Mouse (Mus musculus) heart, postnatal 0 days (tissue): ENCODE measurements at regions not wholly inside any gene's neighbourhood (a gene's known extent, or its start where the extent isn't known, plus 50 kb on each side); places are given as distances from the start of the nearest gene placed in this dataset.

ENCODE experiments used
- ATAC-seq: fragments of 200-750 bp; cut with Nextera tagmentation; 2 replicates; pipeline ENCODE4 v1.8.0; 2017; ENCODE audit warnings: low read depth, moderate number of reproducible peaks, moderate library complexity; ENCODE audit not compliant: insufficient read depth
- DNase-seq: peaks from one replicate; pipeline ENCODE4 v3.0.0-alpha.2; 2016; ENCODE audit warnings: low spot score
- H3K27ac ChIP-seq: fragments of 300-500 bp; sonication (generic); 2 replicates; pipeline ENCODE4 v1.5.1; 2014; ENCODE audit warnings: low read depth, mild to moderate bottlenecking
- H3K27me3 ChIP-seq: fragments of 300-500 bp; sonication (generic); 2 replicates; pipeline ENCODE4 v1.6.1; 2014; ENCODE audit warnings: low read length, mixed read lengths; ENCODE audit not compliant: control insufficient read depth, insufficient read depth
- H3K36me3 ChIP-seq: fragments of 300-500 bp; sonication (generic); replicated peaks from 2 replicates; pipeline ENCODE4 v1.6.1; 2014; ENCODE audit warnings: low read length, mixed read lengths; ENCODE audit not compliant: control insufficient read depth, insufficient read depth
- H3K4me1 ChIP-seq: fragments of 300-500 bp; sonication (generic); 2 replicates; pipeline ENCODE4 v1.6.1; 2014; ENCODE audit warnings: antibody characterized with exemption; ENCODE audit not compliant: control insufficient read depth, insufficient read depth
- H3K4me2 ChIP-seq: fragments of 300-500 bp; sonication (generic); 2 replicates; pipeline ENCODE4 v1.6.1; 2014; ENCODE audit warnings: low read depth, mild to moderate bottlenecking, low read length, moderate library complexity
- H3K4me3 ChIP-seq: fragments of 300-500 bp; sonication (generic); 2 replicates; pipeline ENCODE4 v1.5.1; 2014; ENCODE audit warnings: low read depth, low read length
- H3K9ac ChIP-seq: fragments of 300-500 bp; sonication (generic); replicated peaks from 2 replicates; pipeline ENCODE4 v1.6.1; 2014; ENCODE audit warnings: low read depth, low read length, mixed read lengths
- H3K9me3 ChIP-seq: fragments of 300-500 bp; sonication (generic); replicated peaks from 2 replicates; pipeline ENCODE4 v1.6.1; 2016; ENCODE audit warnings: low read length; ENCODE audit not compliant: control insufficient read depth
- CTCF ChIP-seq: IDR thresholded peaks from 2 replicates; pipeline ENCODE4 v1.5.1; 2016; ENCODE audit warnings: antibody characterized with exemption, control low read depth, low read depth
- EP300 ChIP-seq: IDR thresholded peaks from 2 replicates; pipeline ENCODE4 v1.6.1; 2016; ENCODE audit warnings: antibody characterized with exemption, low read depth
- WGBS: fragments of 180-500 bp; shearing (Covaris S2); extraction: QIAGEN DNeasy Blood & Tissue Kit; methylation state at CpG from one replicate; pipeline ENCODE4 v1.1.7; 2014; 5-methylcytosine and 5-hydroxymethylcytosine counted together

DNA sequence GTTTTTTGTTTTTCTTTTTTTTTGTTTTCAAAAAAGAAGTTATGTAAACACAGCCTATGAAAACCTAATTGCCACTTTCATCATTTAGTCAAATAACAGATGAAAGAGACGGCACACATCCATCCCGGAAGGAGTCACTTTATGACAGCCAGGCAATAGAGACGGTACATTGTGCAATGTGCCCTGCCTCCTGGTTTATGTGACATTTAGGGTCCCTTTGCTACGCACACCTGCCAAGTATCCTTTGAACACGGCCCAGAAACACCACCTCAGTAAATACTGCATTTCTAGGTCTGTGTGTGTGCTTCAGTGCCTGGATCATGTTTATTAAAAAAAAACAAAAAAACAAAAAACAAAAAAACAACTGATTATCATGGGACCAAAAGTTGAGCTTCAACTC lies 104.6 kb downstream of the Ets2 start:
- no peaks in the 10 kb centered on the region for H3K36me3 ChIP-seq
- H3K9me3 ChIP-seq = no peaks in the 10 kb centered on the region
- no peak overlapping the region for H3K4me3 ChIP-seq
- TF ChIP-seq CTCF = no peak
- TF ChIP-seq EP300 = no peak
- H3K4me2 ChIP-seq = no peak overlapping the region
- H3K27ac ChIP-seq = no peak overlapping the region
- no peak overlapping the region for H3K9ac ChIP-seq
- 88% methylated on average over 5 of the region's 5 CpGs for WGBS
- ATAC-seq = no peak
- H3K4me1 ChIP-seq = no peaks in the 10 kb centered on the region
- H3K27me3 ChIP-seq = no peaks in the 10 kb centered on the region
- no peak for DNase-seq

DNA sequence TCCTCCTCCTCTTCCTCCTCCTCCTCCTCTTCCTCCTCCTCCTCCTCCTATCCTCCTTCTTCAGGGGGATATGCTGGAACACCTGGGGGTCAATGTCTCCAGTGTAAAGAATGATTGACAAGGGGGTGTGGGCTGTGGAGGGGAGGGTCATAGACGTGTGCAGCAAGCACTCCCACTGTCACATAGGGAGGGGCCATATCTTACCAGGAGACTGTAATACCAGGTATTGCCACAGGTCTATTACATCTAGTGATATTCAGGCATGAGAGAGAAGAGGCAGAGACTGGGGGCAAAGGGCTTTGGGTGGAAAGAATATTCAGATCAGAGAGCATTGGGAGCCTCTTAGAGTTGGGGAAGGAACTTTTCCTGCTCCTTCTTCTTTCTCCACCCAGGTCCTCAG lies 102.3 kb downstream of the Ets2 start:
- no peak for DNase-seq
- Histone ChIP-seq H3K4me1 (0 out of 2 replicates have a peak, but pooled peaks cover 8% of the 10 kb centered on the region), H3K9ac (no peak overlapping the region), H3K27ac (no peak overlapping the region), H3K9me3 (no peaks in the 10 kb centered on the region), H3K4me2 (no peak overlapping the region), H3K27me3 (no peaks in the 10 kb centered on the region), H3K36me3 (no peaks in the 10 kb centered on the region), H3K4me3 (no peak overlapping the region)
- ATAC-seq = no peak
- TF ChIP-seq CTCF = no peak
- no peak for TF ChIP-seq EP300
- WGBS = 27% methylated on average over 1 of the region's 1 CpGs

DNA sequence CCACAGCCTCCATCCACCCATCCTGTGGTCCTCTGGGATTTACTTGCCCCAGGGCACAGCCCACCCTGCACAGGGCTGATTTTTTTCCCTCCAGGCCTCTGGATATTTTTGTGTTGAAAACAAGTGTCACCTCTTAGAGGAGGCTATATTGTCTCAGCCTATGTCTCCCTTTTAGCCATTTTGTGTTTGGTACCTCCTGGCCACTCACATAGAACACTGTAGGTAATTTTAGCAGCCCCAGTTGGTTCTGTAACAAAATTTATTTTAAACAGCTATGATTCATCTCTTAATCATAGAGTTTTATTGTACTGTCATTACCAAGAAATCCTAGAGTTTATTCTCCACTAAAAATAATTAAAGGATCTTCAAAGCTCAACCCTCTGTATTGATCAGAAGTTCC lies 100.8 kb downstream of the Ets2 start:
- no peaks in the 10 kb centered on the region for H3K36me3 ChIP-seq
- TF ChIP-seq CTCF = no peak
- no peak for TF ChIP-seq EP300
- no peak for DNase-seq

DNA sequence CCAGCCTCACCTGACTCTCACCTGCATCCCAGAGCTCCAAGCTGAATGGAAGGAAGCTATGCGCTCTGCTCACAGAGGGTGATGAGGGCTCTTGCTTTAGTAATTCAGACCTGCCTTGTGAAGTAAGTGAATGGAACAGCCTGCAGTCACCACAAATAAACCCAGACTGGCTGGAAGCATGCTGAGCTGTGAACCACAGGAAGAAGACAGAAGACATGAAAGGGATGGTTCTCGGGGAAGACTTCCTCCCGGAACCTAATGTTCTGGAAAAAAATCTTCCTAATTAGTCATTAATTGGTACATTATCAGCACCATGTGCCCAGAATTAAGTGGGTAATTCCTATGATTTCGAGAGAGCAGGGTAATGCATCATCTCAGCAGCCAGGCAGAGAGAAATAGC lies 100.3 kb downstream of the Ets2 start:
- H3K9me3 ChIP-seq = no peaks in the 10 kb centered on the region
- no peaks in the 10 kb centered on the region for H3K36me3 ChIP-seq
- WGBS = 76% methylated on average over 4 of the region's 4 CpGs
- H3K27me3 ChIP-seq = no peaks in the 10 kb centered on the region
- TF ChIP-seq CTCF (no peak), EP300 (no peak)
- no peak overlapping the region for H3K4me3 ChIP-seq
- ATAC-seq = no peak
- H3K4me1 ChIP-seq = 0 out of 2 replicates have a peak, but pooled peaks cover 8% of the 10 kb centered on the region
- H3K9ac ChIP-seq = no peak overlapping the region
- no peak overlapping the region for H3K27ac ChIP-seq
- DNase-seq = no peak
- H3K4me2 ChIP-seq = no peak overlapping the region

More for the DNA sequence above, 100.8 kb downstream of the Ets2 start:
- H3K4me3 ChIP-seq = no peak overlapping the region
- no peaks in the 10 kb centered on the region for H3K9me3 ChIP-seq
- no peak overlapping the region for H3K4me2 ChIP-seq
- ATAC-seq = no peak
- no peak overlapping the region for H3K27ac ChIP-seq
- no peaks in the 10 kb centered on the region for H3K27me3 ChIP-seq
- H3K4me1 ChIP-seq = 0 out of 2 replicates have a peak, but pooled peaks cover 8% of the 10 kb centered on the region
- H3K9ac ChIP-seq = no peak overlapping the region

DNA sequence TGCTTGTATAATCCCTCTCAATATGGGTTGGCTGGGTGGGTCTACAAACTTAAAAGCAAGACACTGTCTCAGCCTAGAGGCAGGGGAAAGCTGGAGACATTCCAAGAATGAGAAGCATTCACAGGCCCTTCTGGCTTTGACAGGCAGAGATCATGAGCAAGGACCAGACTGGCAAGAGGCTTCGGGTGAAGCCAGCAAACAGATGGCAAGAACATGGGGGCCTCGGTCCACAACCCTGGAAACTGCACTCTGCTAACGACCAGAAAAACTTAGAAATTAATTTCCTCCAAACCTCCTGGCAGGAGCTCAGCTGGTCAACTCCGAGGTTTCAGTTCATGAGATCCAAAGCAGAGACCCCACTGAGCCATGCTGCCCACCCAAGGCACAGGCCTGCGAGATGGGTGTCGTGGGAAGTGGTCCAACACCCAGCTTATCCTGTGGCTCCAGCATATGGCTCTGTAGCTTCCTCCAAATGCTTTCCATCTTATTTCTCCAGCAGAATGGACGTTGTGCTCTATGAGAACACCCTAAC lies 99.1 kb downstream of the Ets2 start:
- 62% methylated on average over 7 of the region's 7 CpGs for WGBS
- H3K36me3 ChIP-seq = no peaks in the 10 kb centered on the region
- no peak overlapping the region for H3K9ac ChIP-seq
- TF ChIP-seq EP300 (no peak), CTCF (no peak)
- H3K4me1 ChIP-seq = 0 out of 2 replicates have a peak, but pooled peaks cover 8% of the 10 kb centered on the region
- no peaks in the 10 kb centered on the region for H3K9me3 ChIP-seq
- H3K27ac ChIP-seq = no peak overlapping the region
- H3K4me3 ChIP-seq = no peak overlapping the region
- ATAC-seq = no peak
- no peaks in the 10 kb centered on the region for H3K27me3 ChIP-seq
- H3K4me2 ChIP-seq = no peak overlapping the region
- no peak for DNase-seq

DNA sequence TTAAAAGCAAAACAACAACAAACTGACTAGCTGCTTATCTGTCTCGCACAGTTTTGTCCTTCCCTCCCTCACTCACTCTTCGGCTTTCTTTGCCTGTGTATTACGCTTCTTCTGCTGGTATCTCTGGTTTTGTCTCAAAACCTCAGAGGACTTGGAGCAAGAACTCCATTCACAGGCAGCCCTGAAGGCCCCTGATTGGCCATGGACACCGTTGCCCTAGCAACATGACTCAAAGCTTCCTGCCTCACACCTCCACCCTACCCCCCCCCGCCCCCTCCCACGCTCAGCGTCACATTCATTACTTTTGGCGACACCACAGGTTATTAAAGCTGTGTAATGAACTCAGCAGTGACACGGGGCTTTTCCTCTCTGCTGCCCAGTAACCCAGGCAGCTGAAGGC lies 96.7 kb downstream of the Ets2 start:
- DNase-seq (no peak), ATAC-seq (no peak)
- Histone ChIP-seq H3K9me3 (no peaks in the 10 kb centered on the region), H3K9ac (no peak overlapping the region), H3K4me2 (no peak overlapping the region), H3K36me3 (no peaks in the 10 kb centered on the region), H3K4me3 (no peak overlapping the region), H3K27me3 (no peaks in the 10 kb centered on the region), H3K27ac (no peak overlapping the region), H3K4me1 (0 out of 2 replicates have a peak, but pooled peaks cover 8% of the 10 kb centered on the region)
- WGBS = 60% methylated on average over 9 of the region's 9 CpGs
- TF ChIP-seq CTCF (no peak), EP300 (no peak)
